Mouse (Mus musculus) right cerebral cortex, postnatal 36 days (tissue): ENCODE results near the gene Shmt1.

Experiments
- DNase-seq, 2 experiments: peaks; one replicate each; pipeline ENCODE4 v3.0.0; 2022; ENCODE audit warnings: low spot score in 2 of 2, mixed read lengths in 1 of 2

Gene Shmt1

GRCm38 (mm10) chr11:60796342-60796741 is 15.2 kb downstream of the Shmt1 start:
- DNase-seq = no peak

GRCm38 (mm10) chr11:60790472-60790871 is 21.0 kb downstream of the Shmt1 start:
- no peak for DNase-seq

- no peak for DNase-seq
Measured at GRCm38 (mm10) chr11:60787595-60787994, 23.9 kb downstream of the Shmt1 start.

- DNase-seq = no peak
Measured at GRCm38 (mm10) chr11:60784179-60784922, 27.2 kb downstream of the Shmt1 start.

- no peak for DNase-seq
Measured at GRCm38 (mm10) chr11:60779673-60780189, 31.8 kb downstream of the Shmt1 start.

GRCm38 (mm10) chr11:60777801-60778370 is 33.6 kb downstream of the Shmt1 start:
- no peak for DNase-seq

- peak; percentile 81 to 86 for DNase-seq
Measured at GRCm38 (mm10) chr11:60776829-60777740, 34.4 kb downstream of the Shmt1 start, which contains the start of the genes Top3a and Smcr8. Gene Top3a, minus strand, starts transcription at chr11:60777365. Gene Smcr8, plus strand, starts transcription at chr11:60777524.

- no peak for DNase-seq
Measured at GRCm38 (mm10) chr11:60776107-60776828, 35.2 kb downstream of the Shmt1 start.

GRCm38 (mm10) chr11:60775578-60775977 is 35.9 kb downstream of the Shmt1 start:
- DNase-seq = no peak

- DNase-seq = no peak
Measured at GRCm38 (mm10) chr11:60774841-60775240, 36.7 kb downstream of the Shmt1 start.

GRCm38 (mm10) chr11:60774158-60774689 is 37.3 kb downstream of the Shmt1 start:
- DNase-seq = no peak

GRCm38 (mm10) chr11:60772161-60772560 is 39.4 kb downstream of the Shmt1 start:
- no peak for DNase-seq

GRCm38 (mm10) chr11:60770776-60771175 is 40.7 kb downstream of the Shmt1 start:
- no peak for DNase-seq

- no peak for DNase-seq
Measured at GRCm38 (mm10) chr11:60769322-60769721, 42.2 kb downstream of the Shmt1 start.

GRCm38 (mm10) chr11:60766969-60767368 is 44.5 kb downstream of the Shmt1 start:
- DNase-seq = no peak

GRCm38 (mm10) chr11:60761681-60762080 is 49.8 kb downstream of the Shmt1 start:
- DNase-seq = no peak

- DNase-seq = no peak
Measured at GRCm38 (mm10) chr11:60755570-60755969, 55.9 kb downstream of the Shmt1 start.

GRCm38 (mm10) chr11:60740321-60740720 is 71.2 kb downstream of the Shmt1 start:
- no peak for DNase-seq
